11 mouse cellular contexts compared by ENCODE assay signal in genomic region chr5:106758036-106758435, GRCm38 (mm10).
DNase-seq lines count a peak whose midpoint lies in the region; ATAC-seq lines count a peak whose summit lies in the region.
"Had no signal": no experiment of that assay in that cellular context is flagged by ENCODE, and none has a peak within 500 bp of the region (broad histone marks: within the 10 kb centered on the region; RNA-seq: fewer than 3 reads in every experiment).

No protein-coding gene starts in this region.

- WGBS in heart, embryonic 13.5 days = 13% methylated on average over 16 of the region's 16 CpGs
- 8% methylated on average over 16 of the region's 16 CpGs for WGBS in heart, embryonic 11.5 days (ENCODE audit: insufficient replicate concordance)
- 12% methylated on average over 16 of the region's 16 CpGs for WGBS in forebrain, embryonic 13.5 days
- WGBS in midbrain, embryonic 10.5 days = 4% methylated on average over 16 of the region's 16 CpGs

- H3K9me3 ChIP-seq in heart, embryonic 13.5 days = no peaks in the 10 kb centered on the region
- no peaks in the 10 kb centered on the region for H3K9me3 ChIP-seq in heart, embryonic 11.5 days (replicated peaks; ENCODE audit: control insufficient read depth, low read length)
- no peaks in the 10 kb centered on the region for H3K9me3 ChIP-seq in forebrain, embryonic 13.5 days (replicated peaks)
- no peaks in the 10 kb centered on the region for H3K9me3 ChIP-seq in midbrain, embryonic 10.5 days (replicated peaks)
- H3K9me3 ChIP-seq: lung, embryonic 15.5 days had no signal

- DNase-seq in midbrain, embryonic 10.5 days (ENCODE audit: low spot score) = no peak
- DNase-seq in thymus, postnatal 10 days (ENCODE audit: low spot score in 2 of 2) = peak; percentile 56 to 61
- DNase-seq in urinary bladder, adult 18-20 months (ENCODE audit: low spot score in 2 of 2) = no peak
- DNase-seq in lung, postnatal 4 days = no peak
- no peak for DNase-seq in frontal cortex, adult 2 months (ENCODE audit: extremely low spot score in 1 of 2, low spot score in 1 of 2)

- H3K4me1 ChIP-seq in heart, embryonic 13.5 days = peaks cover 15% of the 10 kb centered on the region
- 0 out of 2 replicates have a peak, but pooled peaks cover 2% of the 10 kb centered on the region for H3K4me1 ChIP-seq in heart, embryonic 11.5 days (ENCODE audit: control insufficient read depth, insufficient read depth, low read length)
- peaks cover 16% of the 10 kb centered on the region for H3K4me1 ChIP-seq in forebrain, embryonic 13.5 days
- peaks cover 22% of the 10 kb centered on the region for H3K4me1 ChIP-seq in midbrain, embryonic 10.5 days

- H3K27me3 ChIP-seq in heart, embryonic 13.5 days (replicated peaks) = peaks cover 39% of the 10 kb centered on the region
- H3K27me3 ChIP-seq in heart, embryonic 11.5 days (ENCODE audit: control insufficient read depth, insufficient read depth, low read length) = peaks cover 18% of the 10 kb centered on the region
- peaks cover 15% of the 10 kb centered on the region for H3K27me3 ChIP-seq in forebrain, embryonic 13.5 days
- H3K27me3 ChIP-seq in midbrain, embryonic 10.5 days (ENCODE audit: low read depth, poor library complexity, severe bottlenecking) = peaks cover 28% of the 10 kb centered on the region

- H3K4me2 ChIP-seq in heart, embryonic 13.5 days = 0 out of 2 replicates have a peak overlapping the region, but pooled peaks have one; percentile 69
- H3K4me2 ChIP-seq in heart, embryonic 11.5 days = no peak overlapping the region
- peak overlapping the region; percentile 64 for H3K4me2 ChIP-seq in forebrain, embryonic 13.5 days

- no peak overlapping the region for H3K9ac ChIP-seq in heart, embryonic 13.5 days
- no peak overlapping the region for H3K9ac ChIP-seq in heart, embryonic 11.5 days (ENCODE audit: low read depth, low read length)
- H3K9ac ChIP-seq in forebrain, embryonic 13.5 days = no peak overlapping the region
- H3K9ac ChIP-seq: lung, embryonic 15.5 days had no signal

- no peak; the same call in 1 of the 2 replicates for ATAC-seq in heart, embryonic 13.5 days (ENCODE audit: extremely low read depth, insufficient number of reproducible peaks, low FRiP score, low TSS enrichment)
- ATAC-seq in heart, embryonic 11.5 days (replicated peaks; ENCODE audit: insufficient number of reproducible peaks, low FRiP score, low TSS enrichment) = no peak
- ATAC-seq in forebrain, embryonic 13.5 days = no peak
- ATAC-seq: inflammation-experienced regulatory T-cells, adult 6 months had no signal

- H3K36me3 ChIP-seq in heart, embryonic 13.5 days = no peaks in the 10 kb centered on the region
- H3K36me3 ChIP-seq in heart, embryonic 11.5 days (ENCODE audit: control insufficient read depth, insufficient read depth, low read length) = no peaks in the 10 kb centered on the region
- H3K36me3 ChIP-seq in forebrain, embryonic 13.5 days (ENCODE audit: poor library complexity, severe bottlenecking) = no peaks in the 10 kb centered on the region
- no peaks in the 10 kb centered on the region for H3K36me3 ChIP-seq in midbrain, embryonic 10.5 days
- H3K36me3 ChIP-seq: lung, embryonic 15.5 days had no signal

- H3K4me3 ChIP-seq in heart, embryonic 13.5 days = no peak overlapping the region; the same call in 1 of the 2 replicates
- no peak overlapping the region for H3K4me3 ChIP-seq in heart, embryonic 11.5 days (ENCODE audit: low read depth, low read length)
- no peak overlapping the region for H3K4me3 ChIP-seq in forebrain, embryonic 13.5 days
- H3K4me3 ChIP-seq in midbrain, embryonic 10.5 days = peak overlapping the region; percentile 49

- no peak overlapping the region for H3K27ac ChIP-seq in heart, embryonic 13.5 days (replicated peaks)
- no peak overlapping the region for H3K27ac ChIP-seq in heart, embryonic 11.5 days (ENCODE audit: low read depth, low read length)
- H3K27ac ChIP-seq in forebrain, embryonic 13.5 days = no peak overlapping the region
- peak overlapping the region; percentile 87; the same call in 1 of the 2 replicates for H3K27ac ChIP-seq in midbrain, embryonic 10.5 days (replicated peaks)
- H3K27ac ChIP-seq: left cerebral cortex, adult 2 months; lung, embryonic 15.5 days had no signal

Comparison
In these comparisons a context has a peak if more than half of its experiments do, and no peak if none do; other contexts are left out.
1. DNase-seq: peak in thymus, postnatal 10 days (2 of 2); none in midbrain, embryonic 10.5 days (single experiment), urinary bladder, adult 18-20 months (0 of 2), lung, postnatal 4 days (0 of 2) and frontal cortex, adult 2 months (0 of 2).